Mouse (Mus musculus) hindbrain, embryonic 14.5 days (tissue): ENCODE measurements around the gene Abcg8. TPM values are rescaled to one million over a fixed set of nuclear protein-coding genes. Genes with fewer than 3 reads are reported as not detected.

Experiments
- polyA plus RNA-seq: library from polyadenylated mRNA; unstranded; fragments of >200 nt; fragmentation: Nextera tagmentation; extraction: Ambion mirVana; gene quantifications from 2 replicates; pipeline ENCODE4 v1.2.1, GENCODE M21; 2014

Gene Abcg8
- polyA plus RNA-seq, 1 experiment from 2014 or later, result 0.09 TPM

Other genes starting within 250 kb of the Abcg8 start
- gene Thada, start 210.1 kb upstream of the Abcg8 start, polyA plus RNA-seq, result 7.6 and 9.0 TPM in 2 replicates
- 2.5 and 2.6 TPM in 2 replicates for gene Plekhh2, start 164.4 kb upstream of the Abcg8 start, polyA plus RNA-seq
- gene Dync2li1, start 49.8 kb upstream of the Abcg8 start, polyA plus RNA-seq, result 33.4 and 34.8 TPM in 2 replicates
- gene Abcg5, start 6.7 kb downstream of the Abcg8 start, polyA plus RNA-seq, result 2.6 and 5.9 TPM in 2 replicates
- 50.7 and 51.1 TPM in 2 replicates for gene Lrpprc, start 114.5 kb downstream of the Abcg8 start, polyA plus RNA-seq